Mouse (Mus musculus) adrenal gland, postnatal 36 days (tissue): ENCODE results near the gene Larp7. TPM values are rescaled to one million over a fixed set of nuclear protein-coding genes. Genes with fewer than 3 reads are reported as not detected.
A peak's percentile ranks its signal among the peaks of the same experiment; 100 is the strongest.

Source experiments
- DNase-seq, 2 experiments: peaks; one replicate each; pipeline ENCODE4 v3.0.0; 2021; ENCODE audit warnings: mixed read lengths in 1 of 2
- long read RNA-seq, 2 experiments: library from polyadenylated mRNA; stranded (forward); transcript quantifications; one replicate each; pipeline ENCODE4 v2.0.0; 2021; ENCODE audit warnings: borderline sequencing depth in 2 of 2
- total RNA-seq, 2 experiments: library from RNA; stranded (reverse); gene quantifications; 2 replicates each; pipeline ENCODE4 v1.2.3; 2021

Larp7 gene
- total RNA-seq: 10 to 100 TPM; 21.8 to 23.7 TPM
- long read RNA-seq, experiment 1, transcript Larp7-201 (13 exons, 2,121 nt): major isoform, 13 of 28 reads
- long read RNA-seq, experiment 1, partial matches to known transcripts: 13 of 28 reads
- long read RNA-seq, experiment 1, other reads (novel, unspliced or antisense): 2 of 28 reads
- long read RNA-seq, experiment 2, transcript Larp7-201 (13 exons, 2,121 nt): major isoform, 7 of 8 reads
- long read RNA-seq, experiment 2, partial matches to known transcripts: 1 of 8 reads
- long read RNA-seq, experiment 2, other reads (novel, unspliced or antisense): 0 of 8 reads

DNA sequence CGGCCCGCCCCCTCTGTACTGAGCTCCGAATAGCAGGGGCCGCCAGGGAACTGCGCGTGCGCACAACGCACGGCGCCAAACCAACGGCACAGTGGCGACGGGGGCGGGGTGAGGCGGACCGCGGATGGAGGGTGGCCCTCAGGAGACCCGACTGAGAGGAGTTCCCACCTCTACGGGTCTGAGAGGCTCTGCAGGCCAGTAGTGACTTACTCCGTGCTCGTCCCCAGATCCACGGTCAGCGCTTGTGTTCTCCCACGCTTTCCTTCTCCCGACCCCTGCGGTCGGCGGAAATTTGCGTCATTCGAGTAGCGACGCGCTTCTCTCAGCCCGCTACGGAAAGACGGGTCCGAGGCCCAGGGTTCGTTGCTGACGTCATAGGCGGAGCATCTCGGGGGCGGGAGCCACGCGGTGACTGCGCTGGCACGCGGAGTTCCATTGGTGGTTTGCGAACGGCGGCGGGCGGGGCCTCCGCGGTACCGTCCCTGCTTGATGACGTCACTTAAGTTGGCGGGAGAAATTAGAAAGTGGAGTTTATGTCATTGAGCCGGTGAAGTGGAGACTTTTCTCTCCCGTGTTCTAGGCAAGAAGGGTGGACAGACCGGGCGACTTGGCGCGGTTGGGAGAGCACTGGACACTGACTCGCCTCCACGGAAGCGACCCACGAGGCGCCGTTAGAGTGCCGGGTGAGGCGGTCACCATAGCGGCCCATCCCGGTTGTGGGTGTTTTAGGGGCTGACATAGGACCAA, at the start of gene Larp7, which contains the start of gene Zgrf1:
Gene Larp7, minus strand, starts transcription at position 377 of the 747 bp plus-strand sequence.
Gene Zgrf1, plus strand, starts transcription at position 517 of the 747 bp plus-strand sequence.
- peak; percentile 98 to 99 for DNase-seq

GRCm38 (mm10) chr3:127597136-127597535, 44.0 kb upstream of the Larp7 start:
- DNase-seq: no peak

GRCm38 (mm10) chr3:127572557-127572956, 19.4 kb upstream of the Larp7 start:
- DNase-seq: peak; percentile 26 to 57

DNA sequence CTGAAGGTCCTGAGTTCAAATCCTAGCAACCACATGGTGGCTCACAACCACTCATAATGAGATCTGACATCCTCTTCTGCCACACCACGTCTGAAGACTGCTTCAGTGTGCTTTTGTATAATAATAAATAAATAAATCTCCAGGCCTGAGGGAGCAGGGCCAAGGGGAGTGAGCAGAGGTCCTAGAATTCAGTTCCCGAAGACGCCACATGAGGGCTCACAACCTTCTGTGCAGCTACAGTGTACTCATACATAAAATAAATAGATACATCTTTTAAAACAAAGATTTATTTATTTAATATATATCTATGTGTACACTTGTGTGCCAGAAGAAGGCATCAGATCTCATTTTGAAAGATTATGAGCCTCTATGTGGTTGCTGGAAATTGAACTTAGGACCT, 12.0 kb upstream of the Larp7 start:
- no peak for DNase-seq

- no peak for DNase-seq
Observed at GRCm38 (mm10) chr3:127562974-127563373, 9.8 kb upstream of the Larp7 start.

GRCm38 (mm10) chr3:127558201-127558600, 5.1 kb upstream of the Larp7 start:
- DNase-seq: no peak

- DNase-seq: no peak
Observed at GRCm38 (mm10) chr3:127554723-127555122, 1.6 kb upstream of the Larp7 start.

DNA sequence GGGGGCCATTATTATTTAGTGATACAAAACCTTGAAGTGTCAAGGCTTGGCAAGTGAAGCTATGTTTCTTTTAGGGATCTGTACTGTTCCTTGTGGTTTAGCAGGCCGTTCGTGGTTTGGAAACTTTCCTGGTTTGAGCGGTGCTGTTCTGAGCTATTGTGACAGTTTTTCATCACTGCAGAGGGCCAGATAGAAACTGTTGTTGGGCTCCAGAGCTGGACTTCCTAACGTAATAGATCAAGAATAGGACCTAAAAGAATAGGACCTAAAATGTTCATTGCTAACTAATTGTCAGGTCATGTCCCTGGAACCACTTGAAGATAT, 533 bp upstream of the Larp7 start:
- no peak for DNase-seq

DNA sequence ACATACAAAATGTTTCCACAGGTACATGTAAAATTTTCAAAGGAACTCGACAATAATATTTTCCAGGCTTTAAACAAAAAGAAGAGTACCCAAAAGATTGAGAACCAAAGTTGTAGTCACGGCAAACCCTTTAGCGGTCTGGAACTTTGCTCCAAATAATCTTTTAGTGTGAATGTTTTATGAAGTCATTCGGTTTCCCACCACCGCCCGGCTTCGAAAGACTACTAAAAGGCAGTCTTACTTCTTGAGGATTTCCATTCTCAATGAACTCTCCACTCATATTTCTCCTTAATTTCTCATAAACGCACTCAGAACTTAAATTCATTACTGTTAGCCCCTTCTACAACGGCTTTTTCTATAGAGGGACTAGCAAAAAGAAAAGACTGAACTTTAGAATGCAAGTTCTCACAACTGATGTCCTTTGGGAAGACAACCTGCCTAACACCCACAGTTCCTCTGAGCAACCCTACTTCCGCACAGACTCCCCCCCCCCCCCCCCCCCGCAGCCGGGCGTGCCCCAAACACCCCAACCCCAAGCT, 646 bp downstream of the Larp7 start:
- DNase-seq: no peak

DNA sequence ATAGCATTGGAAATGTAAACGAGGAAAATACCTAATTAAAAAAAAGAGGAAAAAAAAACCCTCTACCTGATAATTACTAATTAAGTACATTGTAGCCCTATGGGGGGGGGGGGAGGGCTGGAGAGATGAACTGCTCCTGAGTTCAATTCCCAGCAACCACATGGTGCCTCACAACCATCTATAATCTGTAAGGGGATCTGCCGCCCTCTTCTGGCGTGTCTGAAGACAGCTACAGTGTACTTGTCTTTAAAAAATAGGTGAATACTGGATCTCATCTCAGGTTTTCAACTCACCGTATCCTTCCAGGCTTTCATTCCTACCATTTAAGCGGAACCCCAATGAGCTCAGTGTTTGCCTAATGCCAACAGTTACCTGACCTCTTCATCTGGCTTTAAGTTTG, 5.3 kb downstream of the Larp7 start:
- DNase-seq: peak; percentile 49 to 53

DNA sequence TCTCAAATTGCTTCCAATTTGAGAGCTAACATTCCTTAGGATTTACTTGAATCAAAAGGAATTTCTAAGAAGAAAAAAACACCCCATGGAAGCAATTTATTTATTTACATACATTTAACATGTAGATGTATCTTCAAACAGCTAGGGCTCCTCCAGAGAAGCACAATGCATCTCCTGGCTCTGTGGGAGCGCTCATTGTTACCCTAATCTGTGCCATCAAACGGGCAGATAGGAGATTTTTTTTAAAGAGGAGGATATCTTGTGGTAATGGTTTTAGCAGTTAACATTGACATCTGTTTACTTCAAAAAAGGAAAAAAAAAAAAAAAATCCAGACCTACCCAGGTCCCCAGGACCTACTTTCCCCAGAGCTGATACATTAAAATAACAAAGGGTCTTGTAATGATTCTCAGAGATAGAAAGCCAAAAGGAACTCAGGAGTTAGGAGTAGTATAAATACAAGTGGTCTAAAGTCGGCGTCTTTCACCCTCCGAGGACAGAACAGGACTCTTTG, 8.5 kb downstream of the Larp7 start:
- DNase-seq: no peak

GRCm38 (mm10) chr3:127543976-127544375, 9.2 kb downstream of the Larp7 start:
- DNase-seq: no peak

- DNase-seq: no peak
Observed at GRCm38 (mm10) chr3:127539193-127539592, 14.0 kb downstream of the Larp7 start.

GRCm38 (mm10) chr3:127530293-127530692, 22.9 kb downstream of the Larp7 start:
- no peak for DNase-seq

DNA sequence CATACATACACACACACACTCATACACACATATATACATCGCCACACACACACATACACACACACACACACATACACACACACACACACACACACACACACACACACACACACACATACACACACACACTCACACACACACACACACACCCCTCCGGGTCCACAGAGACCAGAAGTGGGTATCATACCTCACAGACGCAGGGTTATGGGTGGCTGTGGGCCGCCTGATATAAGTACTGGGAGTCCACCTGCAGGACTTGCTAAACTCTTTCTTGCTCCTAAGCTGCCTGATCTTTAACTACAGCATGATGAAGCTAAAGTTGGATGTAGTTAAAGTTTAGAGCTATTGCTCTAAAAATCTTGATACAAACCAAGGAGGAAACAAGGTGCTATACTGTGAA, 23.3 kb downstream of the Larp7 start:
- DNase-seq: no peak

- DNase-seq: no peak
Observed at GRCm38 (mm10) chr3:127529210-127529609, 23.9 kb downstream of the Larp7 start.

GRCm38 (mm10) chr3:127527465-127528034, 25.6 kb downstream of the Larp7 start:
- peak; percentile 15 to 42 for DNase-seq

DNA sequence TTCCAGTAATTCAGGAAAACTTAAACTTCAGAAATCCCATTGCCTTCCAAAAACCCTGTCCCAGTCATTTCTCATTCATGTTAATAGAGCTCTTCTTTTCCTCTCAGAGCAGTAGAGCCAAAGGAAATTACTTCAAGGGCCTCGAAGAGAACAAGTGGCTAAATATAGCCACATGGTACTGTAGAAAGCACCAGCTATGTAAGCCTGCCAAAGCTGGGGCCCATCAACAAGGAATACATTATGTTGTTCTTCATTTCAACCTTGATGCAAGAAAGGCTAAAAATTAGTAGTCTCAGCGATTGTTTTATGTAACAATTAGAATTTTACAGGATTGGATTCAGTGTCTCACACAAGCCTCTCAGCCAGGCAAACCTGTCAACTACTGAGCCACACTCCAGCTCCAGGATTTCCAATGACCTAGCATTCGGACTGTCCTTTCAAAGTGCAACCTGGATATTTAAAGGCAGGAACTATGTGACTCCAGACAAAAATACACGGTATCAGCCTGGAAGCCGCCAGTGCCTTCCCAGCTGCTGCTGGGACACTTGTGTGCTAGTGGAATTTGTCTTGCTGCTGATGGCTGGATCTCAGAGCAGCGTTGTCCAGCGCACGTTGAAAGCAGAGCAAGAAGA, 27.8 kb downstream of the Larp7 start:
- no peak for DNase-seq

DNA sequence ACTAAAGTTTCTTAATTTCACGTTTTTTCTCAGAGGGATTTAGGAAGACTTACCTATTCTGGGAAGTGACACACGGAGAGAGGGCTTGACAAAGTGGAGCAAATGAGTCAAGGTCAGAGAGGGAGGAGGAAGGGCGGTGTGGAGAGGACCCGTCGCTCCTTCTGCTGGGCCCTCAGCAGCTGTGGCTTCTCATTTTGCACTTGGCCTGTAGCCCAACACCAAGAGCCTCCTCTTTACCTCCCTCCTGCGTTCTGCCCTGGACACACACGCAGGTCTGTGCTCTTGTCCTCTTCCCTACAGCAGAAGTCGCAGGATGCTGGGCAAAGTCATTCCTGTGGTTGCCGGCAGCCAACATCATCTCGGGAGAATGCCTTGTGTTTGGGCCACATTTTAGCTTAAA, 32.0 kb downstream of the Larp7 start:
- no peak for DNase-seq

DNA sequence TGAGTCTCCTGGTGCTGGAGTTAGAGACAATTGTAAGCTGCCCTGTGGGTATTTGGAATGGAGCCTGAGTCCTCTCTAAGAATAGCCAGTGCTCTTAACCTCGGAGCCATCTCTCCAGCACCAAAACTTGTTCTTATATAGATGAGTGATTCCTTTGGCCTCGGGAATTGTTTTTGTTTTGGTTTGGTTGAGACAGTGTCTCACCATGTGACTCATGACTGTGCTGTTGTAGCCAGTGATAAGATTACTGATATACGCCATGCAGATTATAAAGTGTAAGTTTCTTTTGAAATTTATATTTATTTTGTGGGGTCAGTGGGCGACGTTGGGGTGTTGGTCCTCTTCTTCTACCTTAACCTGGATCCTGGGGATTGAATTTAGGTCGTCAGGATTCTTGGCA, 32.8 kb downstream of the Larp7 start:
- peak; percentile 7 to 18 for DNase-seq

- DNase-seq: no peak
Observed at GRCm38 (mm10) chr3:127515251-127515650, 37.9 kb downstream of the Larp7 start.

GRCm38 (mm10) chr3:127513699-127514098, 39.5 kb downstream of the Larp7 start:
- DNase-seq: no peak
